Mouse (Mus musculus) embryo, embryonic 11 days (tissue): ENCODE results near the gene Cerk.
"Not testable (repeated sequence)": the region's sequence is repeated elsewhere in the genome, so short reads cannot be mapped to it uniquely, and the experiment has no call there.

Experiments used
- DNase-seq: peaks from one replicate; pipeline ENCODE4 v3.0.0-alpha.2; 2015

Cerk gene

GRCm38 (mm10) chr15:86185689-86186569, at the start of gene Cerk:
TSS of gene Cerk (minus strand) at chr15:86186141.
- peak; percentile 78 for DNase-seq

GRCm38 (mm10) chr15:86234517-86235441, 48.8 kb upstream of the Cerk start:
- DNase-seq, result no peak

- DNase-seq, result no peak
Observed at GRCm38 (mm10) chr15:86234001-86234400, 48.1 kb upstream of the Cerk start.

GRCm38 (mm10) chr15:86231831-86232512, 46.0 kb upstream of the Cerk start:
- no peak for DNase-seq

- DNase-seq, result no peak
Observed at GRCm38 (mm10) chr15:86231170-86231569, 45.2 kb upstream of the Cerk start.

- no peak for DNase-seq
Observed at GRCm38 (mm10) chr15:86229623-86230022, 43.7 kb upstream of the Cerk start.

GRCm38 (mm10) chr15:86229088-86229487, 43.1 kb upstream of the Cerk start:
- DNase-seq, result no peak

GRCm38 (mm10) chr15:86228186-86228585, 42.2 kb upstream of the Cerk start:
- peak; percentile 40 for DNase-seq

- DNase-seq, result no peak
Observed at GRCm38 (mm10) chr15:86226968-86227367, 41.0 kb upstream of the Cerk start.

GRCm38 (mm10) chr15:86226221-86226620, 40.3 kb upstream of the Cerk start:
- no peak for DNase-seq

- DNase-seq, result no peak
Observed at GRCm38 (mm10) chr15:86224972-86225551, 39.1 kb upstream of the Cerk start.

GRCm38 (mm10) chr15:86221901-86222300, 36.0 kb upstream of the Cerk start:
- DNase-seq, result not testable (repeated sequence)

GRCm38 (mm10) chr15:86221369-86221768, 35.4 kb upstream of the Cerk start:
- no peak for DNase-seq

- DNase-seq, result no peak
Observed at GRCm38 (mm10) chr15:86220715-86221114, 34.8 kb upstream of the Cerk start.

GRCm38 (mm10) chr15:86220229-86220630, 34.3 kb upstream of the Cerk start:
- DNase-seq, result no peak

- no peak for DNase-seq
Observed at GRCm38 (mm10) chr15:86219534-86220228, 33.7 kb upstream of the Cerk start.

GRCm38 (mm10) chr15:86216641-86217040, 30.7 kb upstream of the Cerk start:
- DNase-seq, result not testable (repeated sequence)

GRCm38 (mm10) chr15:86214549-86215201, 28.7 kb upstream of the Cerk start:
- DNase-seq, result no peak

- peak; percentile 97 for DNase-seq
Observed at GRCm38 (mm10) chr15:86213753-86214548, 28.0 kb upstream of the Cerk start, which contains the start of gene Tbc1d22a. TSS of gene Tbc1d22a (plus strand) at chr15:86214459.

- DNase-seq, result not testable (repeated sequence)
Observed at GRCm38 (mm10) chr15:86212193-86212592, 26.3 kb upstream of the Cerk start.
